Mouse (Mus musculus) forebrain, embryonic 15.5 days (tissue): ENCODE results near the gene Wfdc15b. TPM values are rescaled to one million over a fixed set of nuclear protein-coding genes. Genes with fewer than 3 reads are reported as not detected.

Experiments
- ATAC-seq: fragments of 200-750 bp; cut with Nextera tagmentation; replicated peaks from 2 replicates; pipeline ENCODE4 v1.8.0; 2017; ENCODE audit warnings: mild to moderate bottlenecking, moderate TSS enrichment, moderate library complexity
- H3K27ac ChIP-seq: fragments of 300-500 bp; sonication (generic); replicated peaks from 2 replicates; pipeline ENCODE4 v1.5.1; 2015; ENCODE audit warnings: mild to moderate bottlenecking, inconsistent platforms
- H3K27me3 ChIP-seq: fragments of 300-500 bp; sonication (generic); 2 replicates; pipeline ENCODE4 v1.6.1; 2015; ENCODE audit warnings: inconsistent platforms
- H3K36me3 ChIP-seq: fragments of 300-500 bp; sonication (generic); 2 replicates; pipeline ENCODE4 v1.6.1; 2015; ENCODE audit warnings: mild to moderate bottlenecking, inconsistent platforms
- H3K4me1 ChIP-seq: fragments of 300-500 bp; sonication (generic); 2 replicates; pipeline ENCODE4 v1.6.1; 2015; ENCODE audit warnings: inconsistent platforms
- H3K4me2 ChIP-seq: fragments of 300-500 bp; sonication (generic); replicated peaks from 2 replicates; pipeline ENCODE4 v1.6.1; 2015; ENCODE audit warnings: mild to moderate bottlenecking, inconsistent platforms
- H3K4me3 ChIP-seq: fragments of 300-500 bp; sonication (generic); 2 replicates; pipeline ENCODE4 v1.5.1; 2015; ENCODE audit warnings: mild to moderate bottlenecking, inconsistent platforms
- H3K9ac ChIP-seq: fragments of 300-500 bp; sonication (generic); replicated peaks from 2 replicates; pipeline ENCODE4 v1.6.1; 2015; ENCODE audit warnings: mild to moderate bottlenecking, inconsistent platforms
- H3K9me3 ChIP-seq: fragments of 300-500 bp; sonication (generic); 2 replicates; pipeline ENCODE4 v1.6.1; 2016; ENCODE audit warnings: inconsistent platforms
- WGBS: fragments of 180-500 bp; shearing (Covaris S2); methylation state at CpG from one replicate; pipeline ENCODE4 v1.1.7; 2015; ENCODE audit warnings: mixed read lengths; 5-methylcytosine and 5-hydroxymethylcytosine counted together
- polyA plus RNA-seq: library from polyadenylated mRNA; unstranded; fragments of >200 nt; fragmentation: Nextera tagmentation; extraction: Ambion mirVana; gene quantifications from 2 replicates; pipeline ENCODE4 v1.2.1, GENCODE M21; 2015

Gene Wfdc15b
- polyA plus RNA-seq, 1 experiment from 2014 or later, result not detected

DNA sequence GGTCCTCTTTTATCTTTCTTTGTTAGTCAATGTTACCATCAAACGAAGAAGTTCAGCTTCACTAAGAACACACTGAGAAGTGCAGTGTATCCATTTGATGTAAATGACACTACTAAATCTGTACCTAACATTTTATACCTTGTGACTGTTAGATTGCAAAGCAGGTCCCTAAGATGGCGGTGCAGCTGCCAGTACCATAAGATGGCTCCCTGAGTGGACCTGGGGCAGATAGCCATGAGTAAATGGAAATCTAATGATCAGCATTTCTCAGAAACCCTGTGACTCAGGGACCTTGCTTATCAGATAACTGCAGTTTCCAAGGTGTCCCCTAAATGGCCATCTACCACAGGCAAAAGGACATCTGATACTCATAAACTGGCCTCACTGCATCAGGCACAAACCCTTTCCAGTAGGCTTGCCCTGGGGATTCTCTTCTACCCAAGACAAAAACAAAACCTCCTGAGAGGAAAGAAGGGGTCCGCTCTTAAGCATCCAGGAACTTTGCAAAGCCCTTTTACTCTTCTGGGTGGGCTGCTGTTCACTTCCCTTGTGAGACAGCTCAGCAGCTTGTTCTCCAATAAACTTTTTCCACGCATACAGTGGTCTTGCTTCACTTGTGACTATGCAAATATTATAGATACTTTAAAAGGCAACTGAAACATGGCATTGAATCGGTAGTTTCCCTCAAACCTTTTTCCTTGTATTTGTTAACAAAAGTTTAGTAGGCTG, 25.3 kb downstream of the Wfdc15b start:
- Histone ChIP-seq H3K4me1 (no peaks in the 10 kb centered on the region), H3K36me3 (no peaks in the 10 kb centered on the region), H3K27ac (no peak overlapping the region), H3K27me3 (no peaks in the 10 kb centered on the region), H3K4me2 (no peak overlapping the region), H3K4me3 (no peak overlapping the region), H3K9me3 (no peaks in the 10 kb centered on the region), H3K9ac (no peak overlapping the region)
- ATAC-seq, result no peak
- 91% methylated on average over 5 of the region's 5 CpGs for WGBS

DNA sequence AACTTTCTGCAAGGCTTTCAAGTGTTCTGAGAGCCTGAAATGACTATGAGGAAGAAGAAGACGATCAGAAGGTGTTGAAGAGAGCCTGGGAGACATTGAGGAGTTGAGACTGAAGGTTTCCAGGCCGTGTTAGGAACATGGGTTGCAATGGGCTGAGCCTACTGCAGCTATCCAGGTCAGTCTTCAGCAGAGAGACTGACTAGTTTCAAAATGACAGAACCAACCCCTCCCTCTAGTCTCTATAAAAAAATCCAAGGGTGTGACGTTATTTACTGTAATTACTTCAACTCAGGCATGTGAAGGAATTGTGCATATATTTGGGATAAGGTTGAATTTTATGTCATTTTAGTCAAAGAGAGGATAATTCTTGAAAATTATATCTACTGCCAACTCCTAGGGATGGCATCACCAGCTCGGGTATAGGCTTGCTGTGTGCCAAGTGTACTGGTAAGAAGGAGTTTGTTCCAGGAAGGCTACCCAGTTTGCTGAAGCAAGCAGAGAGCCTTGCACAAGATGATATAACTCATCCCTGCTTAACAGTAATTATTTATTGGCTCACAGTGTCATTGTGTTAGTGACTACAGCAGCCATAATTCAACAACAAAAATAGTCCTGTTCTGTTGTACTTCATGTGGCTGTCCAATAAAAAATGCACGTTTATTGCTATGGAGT, 26.4 kb downstream of the Wfdc15b start:
- no peaks in the 10 kb centered on the region for H3K27me3 ChIP-seq
- no peak for ATAC-seq
- H3K9ac ChIP-seq, result no peak overlapping the region
- no peaks in the 10 kb centered on the region for H3K9me3 ChIP-seq
- no peaks in the 10 kb centered on the region for H3K4me1 ChIP-seq
- H3K4me2 ChIP-seq, result no peak overlapping the region
- WGBS, result 82% methylated on average over 5 of the region's 5 CpGs
- H3K36me3 ChIP-seq, result no peaks in the 10 kb centered on the region
- H3K27ac ChIP-seq, result no peak overlapping the region
- H3K4me3 ChIP-seq, result no peak overlapping the region

DNA sequence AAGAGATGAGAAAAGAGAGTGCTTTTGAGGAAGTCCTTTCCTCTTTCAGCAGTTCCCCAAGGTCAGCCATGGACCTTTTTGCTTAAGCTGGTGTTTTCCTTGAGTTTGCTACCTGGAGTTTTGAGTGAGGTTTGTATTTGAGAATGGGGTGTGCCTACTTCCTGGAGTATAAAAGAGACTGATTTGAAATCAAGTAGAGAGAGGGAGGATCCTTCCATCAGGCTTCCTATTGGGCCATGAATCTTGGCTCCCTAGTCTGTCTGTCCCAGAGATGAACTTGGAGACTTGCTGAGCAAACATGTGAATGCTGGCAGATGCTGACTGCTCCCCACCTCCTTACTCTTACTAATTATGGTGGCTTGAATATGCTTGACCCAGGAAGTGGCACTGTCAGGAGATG, 29.2 kb downstream of the Wfdc15b start:
- Histone ChIP-seq H3K27me3 (no peaks in the 10 kb centered on the region), H3K4me3 (no peak overlapping the region), H3K36me3 (no peaks in the 10 kb centered on the region), H3K27ac (no peak overlapping the region), H3K9ac (no peak overlapping the region), H3K4me1 (no peaks in the 10 kb centered on the region), H3K9me3 (no peaks in the 10 kb centered on the region), H3K4me2 (no peak overlapping the region)
- no peak for ATAC-seq

DNA sequence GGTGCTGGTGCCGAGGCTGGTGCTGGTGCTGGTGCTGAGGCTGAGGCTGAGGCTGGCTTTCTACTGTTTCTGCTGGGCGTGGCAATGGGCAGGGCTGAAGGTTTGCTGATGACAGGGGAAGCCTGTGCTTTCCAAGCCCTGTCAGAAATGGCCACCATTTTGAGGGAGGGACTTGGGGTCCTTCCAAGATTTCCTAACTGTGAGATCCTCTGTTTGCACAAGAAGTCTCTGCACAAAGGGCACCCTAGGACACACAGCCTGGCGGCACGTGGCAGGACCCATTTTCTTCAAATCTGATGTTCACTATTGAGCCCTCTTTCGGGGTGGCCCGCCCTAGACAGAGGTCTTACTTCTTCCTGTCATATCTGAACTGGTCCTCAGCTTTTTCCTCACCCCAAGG, 30.9 kb downstream of the Wfdc15b start, which contains the start of gene Wfdc12:
Wfdc12 (minus strand) TSS at position 33 of the 400 bp plus-strand sequence.
- 81% methylated on average over 6 of the region's 6 CpGs for WGBS
- no peak for ATAC-seq

DNA sequence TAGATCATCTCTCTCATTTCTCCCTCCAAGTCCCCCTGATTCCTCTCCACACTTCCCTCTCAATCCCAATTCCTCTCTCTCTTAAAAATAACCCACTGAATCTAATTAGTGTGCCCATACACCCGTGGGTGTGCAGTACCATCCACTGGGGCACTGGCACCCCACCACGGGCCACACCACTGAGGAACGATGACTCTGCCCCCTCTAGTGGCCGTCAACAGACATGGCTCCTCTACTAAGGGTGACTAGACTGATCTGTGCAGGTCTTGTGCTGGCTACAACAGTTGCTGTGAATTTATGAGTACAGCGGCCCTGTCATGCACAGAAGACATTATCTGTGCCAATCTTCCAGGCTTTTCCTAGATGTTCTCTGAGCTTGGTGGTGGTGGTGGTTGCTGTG, 32.7 kb downstream of the Wfdc15b start:
- Histone ChIP-seq H3K4me3 (no peak overlapping the region), H3K36me3 (no peaks in the 10 kb centered on the region), H3K27me3 (no peaks in the 10 kb centered on the region), H3K9ac (no peak overlapping the region), H3K4me2 (no peak overlapping the region), H3K9me3 (no peaks in the 10 kb centered on the region), H3K4me1 (no peaks in the 10 kb centered on the region), H3K27ac (no peak overlapping the region)
- 27% methylated on average over 5 of the region's 5 CpGs for WGBS
- no peak for ATAC-seq

More for the DNA sequence above, 30.9 kb downstream of the Wfdc15b start, which contains the start of gene Wfdc12:
- no peak within 1 kb of the TSS for H3K27ac ChIP-seq
- no peaks in the 10 kb centered on the region for H3K27me3 ChIP-seq
- H3K9me3 ChIP-seq, result no peaks in the 10 kb centered on the region
- no peak within 1 kb of the TSS for H3K9ac ChIP-seq
- no peak within 1 kb of the TSS for H3K4me3 ChIP-seq
- H3K4me1 ChIP-seq, result no peaks in the 10 kb centered on the region
- H3K36me3 ChIP-seq, result no peaks in the 10 kb centered on the region
- H3K4me2 ChIP-seq, result no peak within 1 kb of the TSS

DNA sequence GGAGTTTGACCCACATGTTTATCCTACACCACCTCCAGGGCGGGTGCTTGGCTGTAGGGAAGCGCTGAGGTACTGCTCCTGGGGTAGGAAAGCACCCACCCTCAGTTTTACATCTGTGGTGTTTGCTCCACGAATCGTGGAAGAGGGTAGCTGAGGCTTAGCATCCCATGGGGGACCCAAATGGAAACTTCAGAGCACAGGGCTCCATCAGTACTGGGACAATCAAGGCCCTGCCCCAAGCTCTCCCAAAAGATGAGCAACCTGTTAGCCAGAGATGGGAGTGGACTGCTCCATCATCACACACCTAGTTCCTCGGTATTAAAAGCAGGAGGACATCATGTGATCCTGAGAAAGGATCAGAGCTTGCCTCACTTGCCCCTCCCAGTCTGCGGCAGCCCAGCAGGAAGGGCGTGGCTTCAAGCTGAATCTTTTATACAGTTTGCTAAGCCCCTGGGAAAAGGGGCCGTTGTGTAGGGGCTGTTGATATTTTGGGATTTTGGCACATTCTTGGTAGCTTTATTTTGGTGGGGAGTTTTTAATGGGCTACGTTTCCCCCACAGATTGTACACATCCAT, 37.2 kb downstream of the Wfdc15b start:
- H3K9me3 ChIP-seq, result no peaks in the 10 kb centered on the region
- no peak for ATAC-seq
- 44% methylated on average over 9 of the region's 9 CpGs for WGBS

DNA sequence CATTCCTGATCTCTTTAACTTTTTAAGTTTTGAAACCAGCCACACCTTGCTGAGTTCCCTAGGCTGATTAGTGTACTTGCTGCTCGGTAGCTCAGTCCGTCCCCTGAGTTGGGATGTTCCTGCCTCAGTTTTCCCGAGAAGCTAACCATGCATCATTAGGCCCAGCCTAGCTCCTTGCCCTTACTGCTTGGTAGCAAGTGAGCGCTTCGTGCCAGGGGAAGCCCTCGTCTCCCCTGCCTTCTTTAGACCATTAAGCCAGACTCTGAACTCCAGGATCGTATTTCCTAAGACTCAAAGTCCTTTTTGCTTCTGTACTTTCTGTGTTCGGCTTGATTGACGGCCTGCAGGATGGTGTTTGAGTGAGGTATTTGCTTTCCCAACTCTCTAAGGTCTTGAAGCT, 38.1 kb downstream of the Wfdc15b start:
- Histone ChIP-seq H3K9ac (no peak overlapping the region), H3K9me3 (no peaks in the 10 kb centered on the region), H3K36me3 (no peaks in the 10 kb centered on the region), H3K27ac (no peak overlapping the region), H3K4me1 (no peaks in the 10 kb centered on the region), H3K4me3 (no peak overlapping the region), H3K27me3 (no peaks in the 10 kb centered on the region), H3K4me2 (no peak overlapping the region)
- WGBS, result 61% methylated on average over 9 of the region's 9 CpGs
- no peak for ATAC-seq

More for the DNA sequence above, 37.2 kb downstream of the Wfdc15b start:
- Histone ChIP-seq H3K4me3 (no peak overlapping the region), H3K36me3 (no peaks in the 10 kb centered on the region), H3K9ac (no peak overlapping the region), H3K27me3 (no peaks in the 10 kb centered on the region), H3K27ac (no peak overlapping the region), H3K4me1 (no peaks in the 10 kb centered on the region), H3K4me2 (no peak overlapping the region)

DNA sequence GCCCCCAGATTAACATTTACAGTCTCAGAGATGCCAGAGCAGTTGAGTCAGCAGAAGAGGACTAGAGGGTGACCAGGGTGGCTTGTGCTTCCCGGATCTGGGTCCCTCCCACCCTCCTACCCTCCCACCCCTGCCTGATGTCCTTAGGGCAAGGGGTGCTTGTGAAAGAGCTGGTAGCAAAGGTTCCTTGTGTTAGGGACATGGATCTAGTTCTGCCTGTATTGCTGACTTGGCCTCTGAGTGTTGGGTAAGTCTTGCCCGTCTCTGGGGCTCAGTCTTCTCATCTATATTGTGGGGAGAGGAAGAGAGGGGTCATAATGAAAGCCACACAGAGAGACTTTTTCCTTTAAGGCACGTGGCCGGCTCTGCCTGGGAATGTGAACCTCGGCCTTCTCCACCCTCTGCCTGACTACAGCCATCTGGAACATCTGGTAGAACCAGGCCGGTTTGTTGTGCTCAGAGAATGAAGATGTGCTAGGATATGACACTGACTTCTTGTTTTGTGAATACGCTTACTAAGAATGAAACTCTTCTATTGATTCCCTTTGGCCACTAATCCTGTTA, 38.7 kb downstream of the Wfdc15b start, which contains the start of gene Wfdc5:
Wfdc5 (minus strand) TSS at position 51 of the 564 bp plus-strand sequence.
- H3K36me3 ChIP-seq, result no peaks in the 10 kb centered on the region
- ATAC-seq, result no peak
- no peak within 1 kb of the TSS for H3K27ac ChIP-seq
- WGBS, result 82% methylated on average over 7 of the region's 7 CpGs
- H3K4me3 ChIP-seq, result no peak within 1 kb of the TSS
- H3K27me3 ChIP-seq, result no peaks in the 10 kb centered on the region
- H3K9me3 ChIP-seq, result no peaks in the 10 kb centered on the region
- H3K4me1 ChIP-seq, result no peaks in the 10 kb centered on the region
- no peak within 1 kb of the TSS for H3K9ac ChIP-seq
- no peak within 1 kb of the TSS for H3K4me2 ChIP-seq

DNA sequence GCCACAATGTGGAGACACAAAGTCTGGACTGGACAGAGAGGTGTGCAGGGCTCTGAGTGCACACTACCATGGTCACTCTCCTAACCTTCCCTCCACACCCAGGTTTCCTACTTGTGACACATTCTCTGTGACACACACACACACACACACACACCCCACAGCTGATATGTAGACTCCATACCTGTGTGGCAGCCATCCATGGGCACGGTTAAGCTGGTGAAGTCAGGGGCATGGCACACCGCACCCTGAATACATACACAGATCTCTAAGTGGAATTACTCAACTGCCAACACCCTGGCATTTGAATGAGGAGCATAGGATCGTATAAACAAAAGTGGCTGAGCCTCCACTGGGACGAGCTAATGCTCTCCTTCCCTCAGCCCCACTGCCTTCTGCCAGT, 40.7 kb downstream of the Wfdc15b start:
- WGBS, result 91% methylated on average over 4 of the region's 4 CpGs
- H3K4me3 ChIP-seq, result no peak overlapping the region
- H3K4me1 ChIP-seq, result no peaks in the 10 kb centered on the region
- H3K27ac ChIP-seq, result no peak overlapping the region
- no peak overlapping the region for H3K4me2 ChIP-seq
- H3K27me3 ChIP-seq, result no peaks in the 10 kb centered on the region
- no peak overlapping the region for H3K9ac ChIP-seq
- no peaks in the 10 kb centered on the region for H3K9me3 ChIP-seq
- no peaks in the 10 kb centered on the region for H3K36me3 ChIP-seq
- no peak for ATAC-seq

DNA sequence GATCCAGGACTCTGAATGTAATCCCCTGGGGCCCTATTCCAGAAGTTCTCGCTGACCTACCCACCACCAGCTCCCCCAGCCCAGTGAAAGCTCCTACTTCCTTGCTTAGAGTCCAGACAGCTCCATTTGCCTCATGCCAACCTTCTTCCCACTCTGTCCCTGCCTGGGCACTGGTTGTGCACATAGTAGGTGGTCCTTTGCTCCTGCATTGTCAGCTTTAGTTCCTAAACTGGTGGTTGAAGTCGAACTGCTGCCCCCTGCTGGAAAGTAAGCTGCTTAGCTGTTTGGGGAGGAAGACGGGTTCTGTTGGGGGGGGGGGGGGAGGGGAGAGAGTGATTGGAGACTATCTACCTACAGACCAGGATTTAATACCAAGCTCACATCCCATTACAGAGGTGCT, 41.3 kb downstream of the Wfdc15b start:
- no peak for ATAC-seq
- no peaks in the 10 kb centered on the region for H3K36me3 ChIP-seq
- no peak overlapping the region for H3K27ac ChIP-seq
- H3K9ac ChIP-seq, result no peak overlapping the region
- H3K27me3 ChIP-seq, result no peaks in the 10 kb centered on the region
- H3K4me3 ChIP-seq, result no peak overlapping the region
- H3K4me2 ChIP-seq, result no peak overlapping the region
- H3K9me3 ChIP-seq, result no peaks in the 10 kb centered on the region
- H3K4me1 ChIP-seq, result no peaks in the 10 kb centered on the region
- WGBS, result 43% methylated on average over 3 of the region's 3 CpGs

DNA sequence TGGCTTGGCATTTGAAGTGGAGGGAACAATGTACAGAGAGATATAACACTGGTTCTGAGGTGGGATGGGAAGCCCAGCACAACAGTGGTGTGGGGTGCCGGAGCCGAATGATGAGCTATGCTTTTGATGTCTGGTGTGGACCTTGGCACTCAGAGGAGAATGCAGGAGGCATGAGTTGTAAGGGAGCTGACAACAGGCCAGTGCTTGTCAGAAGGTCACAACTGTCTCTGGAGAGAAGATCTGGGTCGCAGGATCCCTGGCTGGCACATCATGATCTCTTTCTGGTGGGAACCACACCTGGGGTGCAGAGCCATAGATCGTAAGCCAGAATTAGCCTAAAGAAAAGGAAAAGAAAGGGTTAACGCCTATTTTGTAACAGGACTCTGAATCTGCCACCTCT, 43.6 kb downstream of the Wfdc15b start:
- Histone ChIP-seq H3K9ac (no peak overlapping the region), H3K4me1 (no peaks in the 10 kb centered on the region), H3K27ac (no peak overlapping the region), H3K4me2 (no peak overlapping the region), H3K9me3 (no peaks in the 10 kb centered on the region), H3K27me3 (peaks cover 6% of the 10 kb centered on the region; the same call in 1 of the 2 replicates), H3K4me3 (no peak overlapping the region), H3K36me3 (no peaks in the 10 kb centered on the region)
- 86% methylated on average over 5 of the region's 5 CpGs for WGBS
- ATAC-seq, result no peak

DNA sequence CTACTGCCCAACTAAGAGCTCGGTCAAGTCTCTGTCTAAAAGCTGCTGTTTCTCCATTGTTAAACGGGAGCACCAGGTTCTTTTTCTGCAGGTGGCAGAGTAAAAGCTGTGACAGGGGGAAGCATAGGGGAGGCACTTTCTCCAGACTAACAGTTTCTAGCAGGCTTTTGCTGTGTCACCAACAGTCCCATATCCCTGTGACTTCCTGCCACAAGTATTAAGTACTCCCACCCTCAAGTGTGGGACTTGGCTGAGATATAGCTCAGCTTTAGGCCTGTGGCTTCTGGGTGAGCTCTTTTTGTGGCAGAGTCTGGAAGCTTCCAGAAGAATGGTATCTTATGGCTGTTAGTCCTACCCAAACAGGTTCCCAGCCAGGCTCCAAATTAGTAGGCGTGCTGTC, 45.6 kb downstream of the Wfdc15b start:
- no peak overlapping the region for H3K27ac ChIP-seq
- H3K9ac ChIP-seq, result no peak overlapping the region
- H3K4me3 ChIP-seq, result no peak overlapping the region
- peaks cover 3% of the 10 kb centered on the region for H3K4me1 ChIP-seq
- no peaks in the 10 kb centered on the region for H3K9me3 ChIP-seq
- ATAC-seq, result no peak
- H3K36me3 ChIP-seq, result no peaks in the 10 kb centered on the region
- no peak overlapping the region for H3K4me2 ChIP-seq
- peaks cover 21% of the 10 kb centered on the region for H3K27me3 ChIP-seq
- whole genome bisulfite sequencing, result 72% methylated on average over 3 of the region's 3 CpGs
